Mouse (Mus musculus) heart, postnatal 0 days (tissue): ENCODE results near the gene Gps1. TPM values are rescaled to one million over a fixed set of nuclear protein-coding genes. Genes with fewer than 3 reads are reported as not detected.
"Not testable (repeated sequence)": the region's sequence is repeated elsewhere in the genome, so short reads cannot be mapped to it uniquely, and the experiment has no call there.

Source experiments
- ATAC-seq: fragments of 200-750 bp; cut with Nextera tagmentation; 2 replicates; pipeline ENCODE4 v1.8.0; 2017; ENCODE audit warnings: low read depth, moderate number of reproducible peaks, moderate library complexity; ENCODE audit not compliant: insufficient read depth
- DNase-seq: peaks from one replicate; pipeline ENCODE4 v3.0.0-alpha.2; 2016; ENCODE audit warnings: low spot score
- H3K27ac ChIP-seq: fragments of 300-500 bp; sonication (generic); 2 replicates; pipeline ENCODE4 v1.5.1; 2014; ENCODE audit warnings: low read depth, mild to moderate bottlenecking
- H3K27me3 ChIP-seq: fragments of 300-500 bp; sonication (generic); 2 replicates; pipeline ENCODE4 v1.6.1; 2014; ENCODE audit warnings: low read length, mixed read lengths; ENCODE audit not compliant: control insufficient read depth, insufficient read depth
- H3K36me3 ChIP-seq: fragments of 300-500 bp; sonication (generic); replicated peaks from 2 replicates; pipeline ENCODE4 v1.6.1; 2014; ENCODE audit warnings: low read length, mixed read lengths; ENCODE audit not compliant: control insufficient read depth, insufficient read depth
- H3K4me1 ChIP-seq: fragments of 300-500 bp; sonication (generic); 2 replicates; pipeline ENCODE4 v1.6.1; 2014; ENCODE audit warnings: antibody characterized with exemption; ENCODE audit not compliant: control insufficient read depth, insufficient read depth
- H3K4me2 ChIP-seq: fragments of 300-500 bp; sonication (generic); 2 replicates; pipeline ENCODE4 v1.6.1; 2014; ENCODE audit warnings: low read depth, mild to moderate bottlenecking, low read length, moderate library complexity
- H3K4me3 ChIP-seq: fragments of 300-500 bp; sonication (generic); 2 replicates; pipeline ENCODE4 v1.5.1; 2014; ENCODE audit warnings: low read depth, low read length
- H3K9ac ChIP-seq: fragments of 300-500 bp; sonication (generic); replicated peaks from 2 replicates; pipeline ENCODE4 v1.6.1; 2014; ENCODE audit warnings: low read depth, low read length, mixed read lengths
- H3K9me3 ChIP-seq: fragments of 300-500 bp; sonication (generic); replicated peaks from 2 replicates; pipeline ENCODE4 v1.6.1; 2016; ENCODE audit warnings: low read length; ENCODE audit not compliant: control insufficient read depth
- CTCF ChIP-seq: IDR thresholded peaks from 2 replicates; pipeline ENCODE4 v1.5.1; 2016; ENCODE audit warnings: antibody characterized with exemption, control low read depth, low read depth
- EP300 ChIP-seq: IDR thresholded peaks from 2 replicates; pipeline ENCODE4 v1.6.1; 2016; ENCODE audit warnings: antibody characterized with exemption, low read depth
- WGBS: fragments of 180-500 bp; shearing (Covaris S2); extraction: QIAGEN DNeasy Blood & Tissue Kit; methylation state at CpG from one replicate; pipeline ENCODE4 v1.1.7; 2014; 5-methylcytosine and 5-hydroxymethylcytosine counted together
- polyA plus RNA-seq: library from polyadenylated mRNA; unstranded; fragments of >200 nt; fragmentation: Nextera tagmentation; extraction: Ambion mirVana; gene quantifications from 2 replicates; pipeline ENCODE4 v1.2.1, GENCODE M21; 2015
- total RNA-seq: library from RNA; depleted of rRNA; stranded (reverse); fragments of >200 nt; gene quantifications from 2 replicates; pipeline ENCODE4 v1.2.3, GENCODE M21; 2014; ENCODE audit warnings: low replicate concordance

Gps1 gene
- total and polyA plus RNA-seq, 2 experiments from 2014 or later = 94.2 to 125 TPM

GRCm38 (mm10) chr11:120749430-120749829 lies 34.6 kb upstream of the Gps1 start:
- Histone ChIP-seq H3K36me3 (no peaks in the 10 kb centered on the region), H3K4me2 (no peak overlapping the region), H3K27me3 (0 out of 2 replicates have a peak, but pooled peaks cover 3% of the 10 kb centered on the region), H3K9ac (no peak overlapping the region), H3K9me3 (no peaks in the 10 kb centered on the region), H3K27ac (no peak overlapping the region), H3K4me3 (no peak overlapping the region), H3K4me1 (no peaks in the 10 kb centered on the region)
- TF ChIP-seq EP300 (no peak), CTCF (peak; percentile 44)
- ATAC-seq = no peak
- 51% methylated on average over 8 of the region's 8 CpGs for WGBS
- no peak for DNase-seq

GRCm38 (mm10) chr11:120751606-120752005 lies 32.5 kb upstream of the Gps1 start:
- Histone ChIP-seq H3K4me1 (no peaks in the 10 kb centered on the region), H3K27me3 (no peaks in the 10 kb centered on the region), H3K4me3 (no peak overlapping the region), H3K9ac (no peak overlapping the region), H3K27ac (no peak overlapping the region), H3K36me3 (no peaks in the 10 kb centered on the region), H3K9me3 (no peaks in the 10 kb centered on the region), H3K4me2 (no peak overlapping the region)
- TF ChIP-seq CTCF = no peak
- TF ChIP-seq EP300 = no peak
- 65% methylated on average over 4 of the region's 4 CpGs for WGBS
- DNase-seq = no peak
- no peak for ATAC-seq

DNA sequence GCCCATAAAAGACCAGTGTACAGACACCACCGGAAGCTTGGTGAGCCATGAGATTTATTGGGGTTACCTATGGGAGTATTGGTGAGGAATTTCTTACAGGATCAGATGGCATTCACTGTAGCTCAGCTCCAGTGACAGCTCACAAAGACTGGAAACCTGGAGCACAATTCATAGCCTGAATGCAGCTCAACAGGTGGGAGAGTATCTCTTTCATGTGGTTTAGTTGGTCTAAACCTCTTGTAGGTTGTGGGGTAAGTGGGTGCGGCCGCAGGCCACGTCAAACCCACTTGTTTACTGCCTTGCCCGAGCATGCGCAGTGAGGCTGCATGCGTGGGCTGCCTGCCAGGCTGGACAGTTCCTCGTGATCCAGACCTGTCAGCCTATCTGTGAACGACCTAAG lies 23.8 kb upstream of the Gps1 start:
- Histone ChIP-seq H3K9ac (no peak overlapping the region), H3K4me2 (no peak overlapping the region), H3K4me1 (peaks cover 6% of the 10 kb centered on the region), H3K27ac (no peak overlapping the region), H3K4me3 (no peak overlapping the region), H3K27me3 (peaks cover 4% of the 10 kb centered on the region; the same call in 1 of the 2 replicates), H3K36me3 (no peaks in the 10 kb centered on the region), H3K9me3 (peaks cover 13% of the 10 kb centered on the region; the same call in 1 of the 2 replicates)
- TF ChIP-seq EP300 = no peak
- TF ChIP-seq CTCF = no peak
- DNase-seq = no peak
- WGBS = 58% methylated on average over 9 of the region's 9 CpGs
- ATAC-seq = peak; percentile 25; the same call in 1 of the 2 replicates

GRCm38 (mm10) chr11:120761811-120762671 lies 22.0 kb upstream of the Gps1 start:
- peak overlapping the region; percentile 21; the same call in 1 of the 2 replicates for H3K4me2 ChIP-seq
- H3K27me3 ChIP-seq = peaks cover 4% of the 10 kb centered on the region; the same call in 1 of the 2 replicates
- H3K9me3 ChIP-seq = peaks cover 13% of the 10 kb centered on the region; the same call in 1 of the 2 replicates
- no peaks in the 10 kb centered on the region for H3K36me3 ChIP-seq
- 51% methylated on average over 14 of the region's 14 CpGs for WGBS
- no peak overlapping the region for H3K4me3 ChIP-seq
- DNase-seq (peak; percentile 24), ATAC-seq (0 out of 2 replicates have a peak, but pooled peaks have one; percentile 34)
- H3K4me1 ChIP-seq = peaks cover 6% of the 10 kb centered on the region
- no peak overlapping the region for H3K9ac ChIP-seq
- H3K27ac ChIP-seq = no peak overlapping the region
- no peak for TF ChIP-seq EP300
- no peak for TF ChIP-seq CTCF

- H3K4me2 ChIP-seq = peak within 1 kb of the TSS; percentile 21; the same call in 1 of the 2 replicates
- not testable (repeated sequence) for DNase-seq, H3K36me3 ChIP-seq, H3K27me3 ChIP-seq, H3K4me1 ChIP-seq, H3K4me3 ChIP-seq, H3K27ac ChIP-seq, H3K9ac ChIP-seq
- peaks cover 11% of the 10 kb centered on the region; the same call in 1 of the 2 replicates for H3K9me3 ChIP-seq
- peak; percentile 28; the same call in 1 of the 2 replicates for ATAC-seq
- WGBS = 5% methylated on average over 14 of the region's 14 CpGs
Observed at GRCm38 (mm10) chr11:120762672-120763041, 21.4 kb upstream of the Gps1 start, which contains the start of gene Hmga1b. Gene Hmga1b, plus strand, starts transcription at chr11:120762794.

GRCm38 (mm10) chr11:120763121-120763999 lies 20.7 kb upstream of the Gps1 start:
- not testable (repeated sequence) for H3K4me1 ChIP-seq, H3K27ac ChIP-seq, H3K9ac ChIP-seq, H3K27me3 ChIP-seq, H3K4me3 ChIP-seq, H3K9me3 ChIP-seq, DNase-seq, H3K36me3 ChIP-seq
- H3K4me2 ChIP-seq = peak overlapping the region; percentile 21; the same call in 1 of the 2 replicates
- ATAC-seq = peak; percentile 33; the same call in 1 of the 2 replicates
- 7% methylated on average over 8 of the region's 23 CpGs for WGBS

GRCm38 (mm10) chr11:120767023-120767422 lies 17.0 kb upstream of the Gps1 start:
- H3K27me3 ChIP-seq = not testable (repeated sequence)
- WGBS = 53% methylated on average over 3 of the region's 7 CpGs

More at GRCm38 (mm10) chr11:120767023-120767422, 17.0 kb upstream of the Gps1 start:
- H3K4me1 ChIP-seq, ATAC-seq, H3K27ac ChIP-seq, H3K9me3 ChIP-seq, H3K4me2 ChIP-seq, H3K9ac ChIP-seq, DNase-seq, H3K36me3 ChIP-seq, H3K4me3 ChIP-seq: not testable (repeated sequence)
